Mouse (Mus musculus): ENCODE results near the gene Sgf29.

DNA sequence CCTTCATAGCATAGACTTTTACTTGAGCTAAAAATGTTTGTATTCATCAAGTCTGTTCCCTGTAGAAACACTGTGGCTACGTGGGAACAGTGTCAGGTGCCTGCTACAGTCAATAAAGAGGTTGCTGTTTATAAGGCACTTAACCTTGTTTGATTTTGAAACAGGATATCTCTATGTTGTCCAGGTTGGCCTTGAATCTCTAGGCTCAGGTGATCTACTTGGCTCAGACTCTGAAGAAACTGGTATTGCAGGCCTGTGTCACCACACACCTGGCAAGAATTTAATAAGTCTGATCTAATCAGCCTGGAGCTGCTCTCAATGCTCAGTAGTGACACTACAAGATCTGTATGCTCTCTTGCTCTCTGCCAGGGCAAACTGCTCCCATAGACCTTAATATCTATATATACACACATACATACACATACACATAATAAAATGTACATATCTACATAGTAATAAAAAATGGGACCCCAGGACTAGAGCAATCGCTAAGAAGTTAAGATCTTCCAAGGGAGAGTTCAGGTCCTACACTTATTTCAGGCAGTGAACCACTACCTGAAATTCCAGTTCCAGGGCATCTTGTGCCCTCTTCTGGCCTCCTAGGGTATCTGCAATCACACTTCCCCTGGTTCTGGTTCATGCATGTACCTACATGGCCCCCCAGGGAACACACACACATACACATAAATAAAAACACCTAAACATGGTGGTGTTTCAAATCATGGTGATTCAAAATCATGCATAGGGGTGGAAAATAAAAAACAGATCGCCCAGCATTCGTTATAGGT is 12.2 kb upstream of the Sgf29 start:
- peak; percentile 85 for TF ChIP-seq CTCF (IDR thresholded peaks at IDR 0.05)
- TF ChIP-seq EP300 (IDR thresholded peaks at IDR 0.05) = peak; percentile 79
